Mouse (Mus musculus) stomach, postnatal 0 days (tissue): Measurements from ENCODE around the gene Slx4ip. TPM values are rescaled to one million over a fixed set of nuclear protein-coding genes. Genes with fewer than 3 reads are reported as not detected.

Experiments
- ATAC-seq: fragments of 200-750 bp; cut with Nextera tagmentation; 2 replicates; pipeline ENCODE4 v1.8.0; 2017; ENCODE audit not compliant: low FRiP score, low TSS enrichment
- DNase-seq: peaks from one replicate; pipeline ENCODE4 v3.0.0-alpha.2; 2016; ENCODE audit warnings: low spot score
- H3K27ac ChIP-seq: fragments of 300-500 bp; sonication (generic); replicated peaks from 2 replicates; pipeline ENCODE4 v1.5.1; 2014; ENCODE audit warnings: mild to moderate bottlenecking, control low read depth
- H3K27me3 ChIP-seq: fragments of 300-500 bp; sonication (generic); 2 replicates; pipeline ENCODE4 v1.6.1; 2014; ENCODE audit warnings: low read length; ENCODE audit not compliant: control insufficient read depth, insufficient read depth
- H3K36me3 ChIP-seq: fragments of 300-500 bp; sonication (generic); 2 replicates; pipeline ENCODE4 v1.6.1; 2014; ENCODE audit warnings: low read length, mixed read lengths; ENCODE audit not compliant: control insufficient read depth, insufficient read depth
- H3K4me1 ChIP-seq: fragments of 300-500 bp; sonication (generic); replicated peaks from 2 replicates; pipeline ENCODE4 v1.6.1; 2014; ENCODE audit warnings: antibody characterized with exemption; ENCODE audit not compliant: control insufficient read depth, insufficient read depth
- H3K4me2 ChIP-seq: fragments of 300-500 bp; sonication (generic); replicated peaks from 2 replicates; pipeline ENCODE4 v1.6.1; 2014; ENCODE audit warnings: low read depth, mild to moderate bottlenecking, control low read depth, moderate library complexity
- H3K4me3 ChIP-seq: fragments of 300-500 bp; sonication (generic); 2 replicates; pipeline ENCODE4 v1.5.1; 2014; ENCODE audit warnings: low read depth, low read length, control low read depth
- H3K9ac ChIP-seq: fragments of 300-500 bp; sonication (generic); 2 replicates; pipeline ENCODE4 v1.6.1; 2014; ENCODE audit warnings: mild to moderate bottlenecking, low read length, control low read depth, mixed read lengths
- H3K9me3 ChIP-seq: fragments of 300-500 bp; sonication (generic); 2 replicates; pipeline ENCODE4 v1.6.1; 2016; ENCODE audit warnings: low read length; ENCODE audit not compliant: control insufficient read depth
- CTCF ChIP-seq: IDR thresholded peaks from 2 replicates; pipeline ENCODE4 v1.5.1; 2016; ENCODE audit warnings: antibody characterized with exemption, low read depth, mild to moderate bottlenecking, moderate library complexity
- EP300 ChIP-seq: optimal IDR thresholded peaks from 2 replicates; pipeline ENCODE3; 2016; ENCODE audit warnings: antibody characterized with exemption
- WGBS: fragments of 180-500 bp; shearing (Covaris S2); extraction: QIAGEN DNeasy Blood & Tissue Kit; methylation state at CpG from one replicate; pipeline ENCODE4 v1.1.7; 2014; 5-methylcytosine and 5-hydroxymethylcytosine counted together
- polyA plus RNA-seq: library from polyadenylated mRNA; unstranded; fragments of >200 nt; fragmentation: Nextera tagmentation; extraction: Ambion mirVana; gene quantifications from 2 replicates; pipeline ENCODE4 v1.2.1, GENCODE M21; 2015

Slx4ip gene
- polyA plus RNA-seq, 1 experiment from 2014 or later = 2.1 TPM

- WGBS = 67% methylated on average over 4 of the region's 4 CpGs
- H3K4me2 ChIP-seq = no peak overlapping the region
- no peak overlapping the region for H3K4me3 ChIP-seq
- H3K9me3 ChIP-seq = no peaks in the 10 kb centered on the region
- no peaks in the 10 kb centered on the region for H3K27me3 ChIP-seq
- DNase-seq = no peak
- TF ChIP-seq EP300 (no peak), CTCF (no peak)
- no peak overlapping the region for H3K9ac ChIP-seq
- ATAC-seq = no peak
- peaks cover 2% of the 10 kb centered on the region; the same call in 1 of the 2 replicates for H3K4me1 ChIP-seq
- peak overlapping the region; percentile 53; the same call in 1 of the 2 replicates for H3K27ac ChIP-seq
- peaks cover 2% of the 10 kb centered on the region for H3K36me3 ChIP-seq
These were observed 187.8 kb downstream of the Slx4ip start for GRCm38 (mm10) chr2:137078771-137079170.

GRCm38 (mm10) chr2:137079721-137080320 lies 188.8 kb downstream of the Slx4ip start:
- 0 out of 2 replicates have a peak, but pooled peaks have one; percentile 24 for ATAC-seq
- no peak overlapping the region for H3K9ac ChIP-seq
- no peaks in the 10 kb centered on the region for H3K9me3 ChIP-seq
- TF ChIP-seq CTCF = no peak
- no peak for TF ChIP-seq EP300
- no peak overlapping the region for H3K4me3 ChIP-seq
- no peak for DNase-seq
- WGBS = 33% methylated on average over 10 of the region's 10 CpGs
- H3K27ac ChIP-seq = peak overlapping the region; percentile 49; the same call in 1 of the 2 replicates
- H3K36me3 ChIP-seq = peaks cover 11% of the 10 kb centered on the region
- peaks cover 2% of the 10 kb centered on the region; the same call in 1 of the 2 replicates for H3K4me1 ChIP-seq
- no peaks in the 10 kb centered on the region for H3K27me3 ChIP-seq
- H3K4me2 ChIP-seq = 0 out of 2 replicates have a peak overlapping the region, but pooled peaks have one; percentile 6

- TF ChIP-seq EP300 = no peak
- no peak for TF ChIP-seq CTCF
- DNase-seq = no peak
- peaks cover 16% of the 10 kb centered on the region for H3K36me3 ChIP-seq
- H3K27me3 ChIP-seq = no peaks in the 10 kb centered on the region
- no peak overlapping the region for H3K9ac ChIP-seq
- peak; percentile 33; the same call in 1 of the 2 replicates for ATAC-seq
- WGBS = 56% methylated on average over 6 of the region's 6 CpGs
- no peaks in the 10 kb centered on the region for H3K9me3 ChIP-seq
- peaks cover 2% of the 10 kb centered on the region; the same call in 1 of the 2 replicates for H3K4me1 ChIP-seq
- H3K4me2 ChIP-seq = 0 out of 2 replicates have a peak overlapping the region, but pooled peaks have one; percentile 6
- no peak overlapping the region for H3K4me3 ChIP-seq
- peak overlapping the region; percentile 24; the same call in 1 of the 2 replicates for H3K27ac ChIP-seq
These were observed 189.4 kb downstream of the Slx4ip start for GRCm38 (mm10) chr2:137080468-137080867.

GRCm38 (mm10) chr2:137081001-137081400 lies 190.0 kb downstream of the Slx4ip start:
- H3K4me2 ChIP-seq = no peak overlapping the region
- 68% methylated on average over 7 of the region's 7 CpGs for WGBS
- peaks cover 2% of the 10 kb centered on the region; the same call in 1 of the 2 replicates for H3K4me1 ChIP-seq
- H3K4me3 ChIP-seq = no peak overlapping the region
- no peaks in the 10 kb centered on the region for H3K27me3 ChIP-seq
- peak overlapping the region; percentile 18; the same call in 1 of the 2 replicates for H3K27ac ChIP-seq
- no peaks in the 10 kb centered on the region for H3K9me3 ChIP-seq
- H3K9ac ChIP-seq = no peak overlapping the region
- DNase-seq (no peak), ATAC-seq (no peak)
- no peak for TF ChIP-seq EP300
- no peak for TF ChIP-seq CTCF
- peaks cover 19% of the 10 kb centered on the region for H3K36me3 ChIP-seq

- TF ChIP-seq CTCF (no peak), EP300 (no peak)
- Histone ChIP-seq H3K9ac (no peak overlapping the region), H3K4me3 (no peak overlapping the region), H3K4me1 (peaks cover 2% of the 10 kb centered on the region; the same call in 1 of the 2 replicates), H3K27me3 (no peaks in the 10 kb centered on the region), H3K4me2 (no peak overlapping the region), H3K9me3 (no peaks in the 10 kb centered on the region), H3K36me3 (peaks cover 23% of the 10 kb centered on the region), H3K27ac (no peak overlapping the region)
- ATAC-seq (no peak), DNase-seq (no peak)
- 76% methylated on average over 24 of the region's 24 CpGs for WGBS
These were observed 192.0 kb downstream of the Slx4ip start for GRCm38 (mm10) chr2:137082896-137083620.

GRCm38 (mm10) chr2:137085257-137085656 lies 194.2 kb downstream of the Slx4ip start:
- no peak for TF ChIP-seq EP300
- TF ChIP-seq CTCF = no peak
- DNase-seq (no peak), ATAC-seq (no peak)
- Histone ChIP-seq H3K4me2 (no peak overlapping the region), H3K27me3 (no peaks in the 10 kb centered on the region), H3K4me1 (peaks cover 2% of the 10 kb centered on the region; the same call in 1 of the 2 replicates), H3K27ac (no peak overlapping the region), H3K9me3 (no peaks in the 10 kb centered on the region), H3K9ac (no peak overlapping the region), H3K36me3 (peaks cover 41% of the 10 kb centered on the region), H3K4me3 (no peak overlapping the region)
- WGBS = 66% methylated on average over 8 of the region's 8 CpGs
